Mouse (Mus musculus): ENCODE data around the gene Cep152. TPM values are rescaled to one million over a fixed set of nuclear protein-coding genes. Genes with fewer than 3 reads are reported as not detected.

The Cep152 gene
- polyA plus RNA-seq, 1 experiment from 2014 or later: 6.3 TPM

Other genes with a start within 250 kb of the Cep152 start
- gene Gm9913, start 120.0 kb downstream of the Cep152 start, polyA plus RNA-seq (2014; fragmentation: Nextera tagmentation; extraction: Ambion mirVana): 0.39 and 0.66 TPM in 2 replicates
- gene Fbn1, start 117.1 kb downstream of the Cep152 start, polyA plus RNA-seq (2014; fragmentation: Nextera tagmentation; extraction: Ambion mirVana): 41.8 and 45.1 TPM in 2 replicates
- gene Eid1, start 48.0 kb upstream of the Cep152 start, polyA plus RNA-seq (2014; fragmentation: Nextera tagmentation; extraction: Ambion mirVana): 155 and 160 TPM in 2 replicates
- 2.5 and 2.6 TPM in 2 replicates for gene Shc4, start 99.0 kb upstream of the Cep152 start, polyA plus RNA-seq (2014; fragmentation: Nextera tagmentation; extraction: Ambion mirVana)
- 18.5 and 20.7 TPM in 2 replicates for gene Secisbp2l, start 157.8 kb upstream of the Cep152 start, polyA plus RNA-seq (2014; fragmentation: Nextera tagmentation; extraction: Ambion mirVana)
- gene Galk2, start 234.0 kb upstream of the Cep152 start, polyA plus RNA-seq (2014; fragmentation: Nextera tagmentation; extraction: Ambion mirVana): 46.0 and 48.2 TPM in 2 replicates
- gene Cops2, start 234.0 kb upstream of the Cep152 start, polyA plus RNA-seq (2014; fragmentation: Nextera tagmentation; extraction: Ambion mirVana): 70.9 and 77.8 TPM in 2 replicates

Measured in intestine, embryonic 14.5 days (tissue).